Mouse (Mus musculus) liver, embryonic 14.5 days (tissue): ENCODE data around the gene Map3k11. TPM values are rescaled to one million over a fixed set of nuclear protein-coding genes. Genes with fewer than 3 reads are reported as not detected.

Experiments used
- ATAC-seq: fragments of 200-750 bp; cut with Nextera tagmentation; 2 replicates; pipeline ENCODE4 v1.8.0; 2017; ENCODE audit warnings: moderate number of reproducible peaks, mild to moderate bottlenecking, moderate library complexity; ENCODE audit not compliant: insufficient read depth
- DNase-seq, 3 experiments: peaks; one replicate each; pipeline ENCODE4 v3.0.0-alpha.2; 2012 to 2013; ENCODE audit warnings: low read depth in 3 of 3, low spot score in 3 of 3
- H3K27ac ChIP-seq: fragments of 300-500 bp; sonication (generic); 2 replicates; pipeline ENCODE4 v1.5.1; 2014; ENCODE audit warnings: moderate library complexity, mild to moderate bottlenecking, control low read depth, inconsistent platforms
- H3K27me3 ChIP-seq: fragments of 300-500 bp; sonication (generic); 2 replicates; pipeline ENCODE4 v1.6.1; 2014; ENCODE audit warnings: mild to moderate bottlenecking, low read length, moderate library complexity; ENCODE audit not compliant: control insufficient read depth, insufficient read depth
- H3K36me3 ChIP-seq: fragments of 300-500 bp; sonication (generic); replicated peaks from 2 replicates; pipeline ENCODE4 v1.6.1; 2014; ENCODE audit warnings: low read depth; ENCODE audit not compliant: control insufficient read depth, insufficient read depth
- H3K4me1 ChIP-seq, 2 experiments: fragments of 200-500 bp in 1 of 2; fragments of 300-500 bp in 1 of 2; sonication (generic) in 1 of 2; replicated peaks; 2 replicates each; pipeline ENCODE4 v1.6.1; 2012 to 2014; ENCODE audit warnings: antibody characterized with exemption in 1 of 2, inconsistent platforms in 1 of 2, low read length in 1 of 2; ENCODE audit not compliant: control insufficient read depth in 2 of 2, insufficient read depth in 2 of 2
- H3K4me2 ChIP-seq: fragments of 300-500 bp; sonication (generic); 2 replicates; pipeline ENCODE4 v1.6.1; 2014; ENCODE audit warnings: low read depth, mild to moderate bottlenecking, control low read depth, moderate library complexity
- H3K4me3 ChIP-seq, 2 experiments: fragments of 200-500 bp in 1 of 2; fragments of 300-500 bp in 1 of 2; sonication (generic) in 1 of 2; 2 replicates each; pipeline ENCODE4 v1.5.1; 2012 to 2014; ENCODE audit warnings: low read depth in 2 of 2, low read length in 2 of 2, mild to moderate bottlenecking in 2 of 2, control low read depth in 1 of 2, inconsistent platforms in 1 of 2, moderate library complexity in 1 of 2; ENCODE audit not compliant: insufficient read depth in 1 of 2
- H3K9ac ChIP-seq: fragments of 300-500 bp; sonication (generic); replicated peaks from 2 replicates; pipeline ENCODE4 v1.6.1; 2014; ENCODE audit warnings: mild to moderate bottlenecking, control low read depth, moderate library complexity
- H3K9me3 ChIP-seq: fragments of 300-500 bp; sonication (generic); 2 replicates; pipeline ENCODE4 v1.6.1; 2016; ENCODE audit warnings: low read length, mixed read lengths; ENCODE audit not compliant: control insufficient read depth
- CTCF ChIP-seq: IDR thresholded peaks from 2 replicates; pipeline ENCODE4 v1.5.1; 2016; ENCODE audit warnings: antibody characterized with exemption, low read depth, control low read depth
- EP300 ChIP-seq: IDR thresholded peaks from 2 replicates; pipeline ENCODE4 v1.6.1; 2016; ENCODE audit warnings: antibody characterized with exemption, low read depth
- WGBS: fragments of 180-500 bp; shearing (Covaris S2); extraction: QIAGEN DNeasy Blood & Tissue Kit; methylation state at CpG from one replicate; pipeline ENCODE4 v1.1.7; 2014; ENCODE audit not compliant: insufficient replicate concordance; 5-methylcytosine and 5-hydroxymethylcytosine counted together
- polyA plus RNA-seq, 2 experiments: library from polyadenylated mRNA; depleted of rRNA in 1 of 2; stranded (reverse) in 1 of 2; unstranded in 1 of 2; fragments of >200 nt; fragmentation: Nextera tagmentation in 1 of 2; extraction: Ambion mirVana in 1 of 2; gene quantifications; 2 replicates each; pipeline versions ENCODE4 v1.2.1 to v1.2.3; 2012 to 2014

Map3k11 gene
- polyA plus RNA-seq, 2 experiments, result 9.1 to 13.7 TPM

DNA sequence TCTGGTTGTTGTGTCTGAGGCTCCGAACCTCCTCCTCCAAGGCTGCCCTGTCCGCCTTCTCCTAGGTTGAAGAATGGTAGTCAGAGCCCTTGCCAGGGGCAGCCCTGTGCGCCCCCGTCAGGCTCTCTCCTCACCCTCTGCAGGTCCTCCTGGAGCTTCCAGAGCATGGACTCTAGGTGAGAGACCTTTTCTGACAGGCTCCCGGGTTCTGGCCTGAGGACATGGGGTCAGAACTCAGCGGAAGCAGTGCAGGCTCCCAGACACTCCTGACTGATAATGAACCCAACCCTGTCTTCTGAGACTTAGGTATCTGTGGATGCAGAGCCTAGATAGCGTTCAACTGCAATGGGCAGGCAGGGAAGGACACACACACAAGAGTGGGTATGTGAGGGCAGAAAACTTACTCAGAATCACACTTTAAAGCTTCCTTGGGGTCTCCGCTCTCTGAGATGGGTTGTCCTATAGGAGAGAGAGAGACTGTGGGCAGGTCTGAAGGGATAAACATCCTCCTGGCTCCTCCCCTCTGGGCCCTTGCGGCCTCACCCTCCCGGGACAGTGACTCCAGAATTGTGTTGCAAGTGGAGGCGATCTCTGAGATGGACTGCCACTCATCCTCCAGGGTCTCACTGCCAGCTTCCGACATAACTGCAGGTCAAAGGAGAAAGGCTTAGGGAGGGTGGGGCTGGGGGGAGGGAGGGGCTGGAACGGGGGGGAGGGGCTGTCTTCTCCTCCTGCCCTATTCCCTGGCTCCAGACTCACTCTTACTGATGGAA is 36.9 kb upstream of the Map3k11 start:
- WGBS, result 62% methylated on average over 13 of the region's 13 CpGs
- H3K4me1 ChIP-seq, result peaks cover 3 to 15% of the 10 kb centered on the region in 2 experiments; a peak in 2 of 4 replicates
- H3K9me3 ChIP-seq, result no peaks in the 10 kb centered on the region
- ATAC-seq, result peak; percentile 19; the same call in 1 of the 2 replicates
- H3K9ac ChIP-seq, result no peak overlapping the region; the same call in 1 of the 2 replicates
- H3K36me3 ChIP-seq, result peaks cover 66% of the 10 kb centered on the region
- no peaks in the 10 kb centered on the region for H3K27me3 ChIP-seq
- no peak overlapping the region for H3K27ac ChIP-seq
- DNase-seq, result no peak
- no peak overlapping the region for H3K4me3 ChIP-seq
- TF ChIP-seq CTCF (no peak), EP300 (0 out of 2 replicates have a peak, but pooled peaks have one; percentile 21)
- H3K4me2 ChIP-seq, result no peak overlapping the region

DNA sequence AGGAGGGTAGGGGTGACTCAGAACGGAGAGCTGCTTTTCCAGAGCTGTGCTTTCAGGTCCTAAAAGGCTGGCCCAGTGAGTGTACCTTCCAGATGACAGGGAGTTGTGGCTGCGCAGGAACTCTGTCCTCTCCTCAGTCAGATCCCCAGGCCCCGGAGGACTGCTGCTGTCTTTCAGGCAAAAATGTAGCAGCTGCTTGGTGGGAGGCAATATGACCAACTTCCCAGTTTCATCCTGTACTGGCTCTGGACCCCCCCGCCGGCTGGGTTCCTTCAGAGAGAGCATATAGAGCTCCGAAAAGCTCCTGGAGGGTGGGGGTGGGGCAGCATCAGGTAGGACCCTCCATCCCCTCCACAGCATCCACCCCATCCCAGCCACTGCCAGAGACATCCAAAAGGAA is 36.0 kb upstream of the Map3k11 start:
- DNase-seq (no peak), ATAC-seq (no peak)
- WGBS, result 84% methylated on average over 6 of the region's 6 CpGs
- no peaks in the 10 kb centered on the region for H3K9me3 ChIP-seq
- peaks cover 60% of the 10 kb centered on the region for H3K36me3 ChIP-seq
- H3K27ac ChIP-seq, result no peak overlapping the region
- H3K27me3 ChIP-seq, result no peaks in the 10 kb centered on the region
- no peak overlapping the region for H3K4me3 ChIP-seq
- no peak overlapping the region for H3K4me2 ChIP-seq
- TF ChIP-seq EP300 (no peak), CTCF (no peak)
- H3K4me1 ChIP-seq, result peaks cover 3 to 15% of the 10 kb centered on the region in 2 experiments; a peak in 2 of 4 replicates
- H3K9ac ChIP-seq, result no peak overlapping the region

DNA sequence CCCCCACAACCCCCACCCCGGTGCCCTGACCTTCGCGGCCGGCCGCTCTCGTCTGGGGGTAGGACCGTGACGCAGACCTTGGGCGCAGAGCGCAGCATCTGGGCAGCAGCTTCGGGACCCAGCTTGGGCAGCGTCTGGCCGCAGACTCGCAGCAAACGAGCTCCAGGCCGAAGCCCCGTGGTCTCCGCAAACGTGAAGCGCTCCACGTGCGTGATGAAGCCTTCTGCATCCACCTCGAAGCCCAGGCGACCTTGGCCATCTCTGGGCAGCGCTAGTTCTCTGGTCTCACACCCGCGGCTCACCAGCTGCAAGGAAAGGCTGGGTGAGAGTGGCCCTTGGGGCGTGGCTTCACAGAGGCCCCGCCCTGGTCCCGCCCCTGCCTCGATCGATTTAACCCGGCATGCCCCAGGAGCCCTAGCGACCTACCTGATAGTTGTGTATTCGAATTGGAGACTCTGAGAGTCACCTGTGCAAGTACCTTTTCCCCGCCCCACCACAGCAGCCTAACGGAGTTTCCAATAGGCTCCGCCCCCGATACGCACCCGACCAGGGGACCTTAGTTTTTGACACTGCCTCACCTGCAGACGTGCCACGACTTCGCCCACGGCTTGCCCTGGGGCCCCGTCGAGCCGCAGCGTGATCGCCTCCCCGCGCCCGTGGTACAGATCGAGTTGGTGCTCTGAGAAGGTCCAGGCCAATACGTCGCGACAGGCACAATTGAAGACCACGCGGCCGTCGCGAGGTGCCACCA is 34.4 kb upstream of the Map3k11 start:
- Histone ChIP-seq H3K4me1 (peaks cover 3 to 8% of the 10 kb centered on the region in 2 experiments; a peak in 2 of 4 replicates), H3K9ac (no peak overlapping the region), H3K4me3 (0 out of 4 replicates have a peak overlapping the region, but pooled peaks of 1 of the 2 experiments have one; percentile 6), H3K27ac (no peak overlapping the region), H3K9me3 (no peaks in the 10 kb centered on the region), H3K36me3 (peaks cover 69% of the 10 kb centered on the region), H3K27me3 (no peaks in the 10 kb centered on the region), H3K4me2 (peak overlapping the region; percentile 18)
- ATAC-seq, result 0 out of 2 replicates have a peak, but pooled peaks have one; percentile 42
- WGBS, result 81% methylated on average over 62 of the region's 62 CpGs
- no peak for DNase-seq
- TF ChIP-seq EP300 (no peak), CTCF (no peak)

- WGBS, result 83% methylated on average over 43 of the region's 43 CpGs
- no peak for ATAC-seq
Measured at GRCm38 (mm10) chr19:5654720-5655298, 33.7 kb upstream of the Map3k11 start.

More at GRCm38 (mm10) chr19:5654720-5655298, 33.7 kb upstream of the Map3k11 start:
- 0 out of 4 replicates have a peak overlapping the region, but pooled peaks of 1 of the 2 experiments have one; percentile 6 for H3K4me3 ChIP-seq
- no peaks in the 10 kb centered on the region for H3K27me3 ChIP-seq
- H3K27ac ChIP-seq, result no peak overlapping the region
- H3K36me3 ChIP-seq, result peaks cover 74% of the 10 kb centered on the region
- no peak overlapping the region for H3K9ac ChIP-seq
- peak overlapping the region; percentile 18 for H3K4me2 ChIP-seq
- peaks cover 3 to 4% of the 10 kb centered on the region in 2 experiments; a peak in 1 of 4 replicates for H3K4me1 ChIP-seq
- no peak for DNase-seq
- H3K9me3 ChIP-seq, result no peaks in the 10 kb centered on the region
- TF ChIP-seq CTCF, result no peak
- no peak for TF ChIP-seq EP300
